Mouse (Mus musculus) embryonic facial prominence, embryonic 14.5 days (tissue): Measurements from ENCODE around the gene Cdkl4. TPM values are rescaled to one million over a fixed set of nuclear protein-coding genes. Genes with fewer than 3 reads are reported as not detected.
"Not testable (repeated sequence)": the region's sequence is repeated elsewhere in the genome, so short reads cannot be mapped to it uniquely, and the experiment has no call there.

Source experiments
- ATAC-seq: fragments of 200-750 bp; cut with Nextera tagmentation; 2 replicates; pipeline ENCODE4 v1.8.0; 2017; ENCODE audit warnings: low read depth, moderate number of reproducible peaks, moderate TSS enrichment
- DNase-seq: peaks from one replicate; pipeline ENCODE4 v3.0.0-alpha.2; 2015; ENCODE audit warnings: low spot score
- H3K27ac ChIP-seq: fragments of 300-500 bp; sonication (generic); replicated peaks from 2 replicates; pipeline ENCODE4 v1.5.1; 2014; ENCODE audit warnings: low read depth, mild to moderate bottlenecking, low read length, moderate library complexity
- H3K27me3 ChIP-seq: fragments of 300-500 bp; sonication (generic); replicated peaks from 2 replicates; pipeline ENCODE4 v1.6.1; 2014; ENCODE audit warnings: low read length; ENCODE audit not compliant: control insufficient read depth, insufficient read depth
- H3K36me3 ChIP-seq: fragments of 300-500 bp; sonication (generic); 2 replicates; pipeline ENCODE4 v1.6.1; 2014; ENCODE audit warnings: low read length, mixed read lengths; ENCODE audit not compliant: control insufficient read depth, insufficient read depth
- H3K4me1 ChIP-seq: fragments of 300-500 bp; sonication (generic); 2 replicates; pipeline ENCODE4 v1.6.1; 2014; ENCODE audit warnings: antibody characterized with exemption, low read length; ENCODE audit not compliant: control insufficient read depth, insufficient read depth
- H3K4me2 ChIP-seq: fragments of 300-500 bp; sonication (generic); 2 replicates; pipeline ENCODE4 v1.6.1; 2014; ENCODE audit warnings: low read depth, mild to moderate bottlenecking, low read length, moderate library complexity, mixed read lengths
- H3K4me3 ChIP-seq: fragments of 300-500 bp; sonication (generic); 2 replicates; pipeline ENCODE4 v1.5.1; 2014; ENCODE audit warnings: low read depth, mild to moderate bottlenecking, low read length
- H3K9ac ChIP-seq: fragments of 300-500 bp; sonication (generic); 2 replicates; pipeline ENCODE4 v1.6.1; 2014; ENCODE audit warnings: low read depth, mild to moderate bottlenecking, low read length, moderate library complexity, mixed read lengths
- H3K9me3 ChIP-seq: fragments of 300-500 bp; sonication (generic); 2 replicates; pipeline ENCODE4 v1.6.1; 2016; ENCODE audit warnings: low read length; ENCODE audit not compliant: control insufficient read depth
- WGBS: fragments of 180-500 bp; shearing (Covaris S2); extraction: QIAGEN DNeasy Blood & Tissue Kit; methylation state at CpG from one replicate; pipeline ENCODE4 v1.1.7; 2014; 5-methylcytosine and 5-hydroxymethylcytosine counted together
- polyA plus RNA-seq: library from polyadenylated mRNA; unstranded; fragments of >200 nt; fragmentation: Nextera tagmentation; extraction: Ambion mirVana; gene quantifications from 2 replicates; pipeline ENCODE4 v1.2.1, GENCODE M21; 2014

Cdkl4 gene
- polyA plus RNA-seq, 1 experiment from 2014 or later = 2.2 TPM

DNA sequence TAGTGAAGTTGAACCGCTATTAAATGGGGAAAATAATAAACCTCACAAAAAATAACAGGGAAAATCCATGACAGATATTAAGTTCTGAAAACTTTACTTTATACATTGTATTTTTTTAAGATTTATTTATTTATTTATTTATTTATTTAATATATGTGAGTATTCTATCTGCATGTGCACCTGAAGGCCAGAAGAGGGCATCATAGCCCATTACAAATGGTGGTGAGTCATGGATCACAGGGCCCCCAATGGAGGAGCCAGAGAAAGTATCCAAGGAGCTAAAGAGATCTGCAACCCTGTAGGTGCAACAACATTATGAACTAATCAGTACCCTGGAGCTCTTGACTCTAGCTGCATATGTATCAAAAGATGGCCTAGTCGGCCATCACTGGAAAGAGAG is 7.9 kb downstream of the Cdkl4 start:
- WGBS = 95% methylated on average over 1 of the region's 2 CpGs
- not testable (repeated sequence) for ATAC-seq, H3K4me3 ChIP-seq, H3K36me3 ChIP-seq, H3K9me3 ChIP-seq, H3K4me1 ChIP-seq, DNase-seq, H3K27me3 ChIP-seq, H3K27ac ChIP-seq, H3K9ac ChIP-seq, H3K4me2 ChIP-seq

DNA sequence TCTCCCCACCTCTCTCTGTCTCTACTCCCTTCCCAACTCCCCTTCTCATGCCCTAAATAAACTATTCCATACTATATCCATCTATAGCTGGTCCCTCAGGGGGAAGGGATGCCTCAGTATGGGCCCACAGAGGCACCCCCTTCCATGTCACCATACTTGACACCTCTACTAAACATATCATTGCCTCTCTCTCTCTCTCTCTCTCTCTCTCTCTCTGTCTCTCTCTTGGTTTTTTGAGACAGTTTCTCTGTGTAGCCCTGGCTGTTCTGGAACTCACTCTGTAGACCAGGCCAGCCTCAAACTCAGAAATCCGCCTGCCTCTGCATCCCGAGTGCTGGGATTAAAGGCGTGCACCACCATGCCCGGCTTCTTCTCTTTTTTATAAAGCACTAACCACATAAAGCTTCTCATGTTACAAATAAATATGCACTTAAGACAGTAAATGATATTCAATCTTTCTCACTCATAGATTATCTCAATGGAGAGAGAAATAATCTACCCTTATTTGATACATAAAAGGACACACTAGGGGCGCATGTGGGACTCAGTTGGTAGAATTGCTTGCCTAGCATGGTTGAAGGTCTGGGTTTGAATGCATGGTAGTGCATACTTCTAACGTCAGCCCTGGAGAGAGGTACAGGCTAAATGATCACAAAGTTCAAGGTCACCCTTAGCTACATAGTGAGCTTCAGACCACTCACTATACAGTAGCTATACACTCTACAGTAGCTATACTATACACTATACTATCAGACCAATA is 8.6 kb downstream of the Cdkl4 start:
- Histone ChIP-seq H3K27ac (no peak overlapping the region), H3K36me3 (no peaks in the 10 kb centered on the region), H3K4me2 (no peak overlapping the region), H3K9me3 (no peaks in the 10 kb centered on the region), H3K4me1 (no peaks in the 10 kb centered on the region), H3K4me3 (no peak overlapping the region), H3K9ac (no peak overlapping the region), H3K27me3 (no peaks in the 10 kb centered on the region)
- ATAC-seq (no peak), DNase-seq (no peak)
- WGBS = 84% methylated on average over 6 of the region's 6 CpGs

DNA sequence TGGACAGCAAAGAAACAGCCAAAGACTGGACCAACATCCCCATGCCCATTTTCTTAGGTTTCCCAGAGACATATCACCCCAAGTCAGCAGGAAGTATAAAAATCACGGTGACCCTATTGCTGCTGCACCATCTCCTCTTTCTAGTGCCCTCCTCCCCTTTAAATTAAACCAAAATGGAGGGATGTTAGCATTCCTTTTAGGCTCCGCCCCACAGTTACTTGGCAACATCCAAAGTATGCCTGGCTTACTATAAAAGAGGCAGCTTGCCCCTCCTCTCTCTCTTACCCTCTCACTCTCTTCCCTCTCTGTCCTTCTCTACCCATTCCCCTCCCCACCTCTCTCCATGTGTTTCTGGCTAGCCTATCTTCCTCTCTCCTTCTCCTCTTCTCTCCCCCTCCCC is 9.2 kb downstream of the Cdkl4 start:
- Histone ChIP-seq H3K4me1 (no peaks in the 10 kb centered on the region), H3K36me3 (no peaks in the 10 kb centered on the region), H3K27me3 (no peaks in the 10 kb centered on the region), H3K27ac (no peak overlapping the region), H3K4me2 (no peak overlapping the region), H3K4me3 (no peak overlapping the region), H3K9me3 (no peaks in the 10 kb centered on the region), H3K9ac (no peak overlapping the region)
- DNase-seq (no peak), ATAC-seq (no peak)
- WGBS = 77% methylated on average over 2 of the region's 2 CpGs

- no peaks in the 10 kb centered on the region for H3K9me3 ChIP-seq
- no peak for DNase-seq
These were observed 13.0 kb downstream of the Cdkl4 start for GRCm38 (mm10) chr17:80564611-80564924.

DNA sequence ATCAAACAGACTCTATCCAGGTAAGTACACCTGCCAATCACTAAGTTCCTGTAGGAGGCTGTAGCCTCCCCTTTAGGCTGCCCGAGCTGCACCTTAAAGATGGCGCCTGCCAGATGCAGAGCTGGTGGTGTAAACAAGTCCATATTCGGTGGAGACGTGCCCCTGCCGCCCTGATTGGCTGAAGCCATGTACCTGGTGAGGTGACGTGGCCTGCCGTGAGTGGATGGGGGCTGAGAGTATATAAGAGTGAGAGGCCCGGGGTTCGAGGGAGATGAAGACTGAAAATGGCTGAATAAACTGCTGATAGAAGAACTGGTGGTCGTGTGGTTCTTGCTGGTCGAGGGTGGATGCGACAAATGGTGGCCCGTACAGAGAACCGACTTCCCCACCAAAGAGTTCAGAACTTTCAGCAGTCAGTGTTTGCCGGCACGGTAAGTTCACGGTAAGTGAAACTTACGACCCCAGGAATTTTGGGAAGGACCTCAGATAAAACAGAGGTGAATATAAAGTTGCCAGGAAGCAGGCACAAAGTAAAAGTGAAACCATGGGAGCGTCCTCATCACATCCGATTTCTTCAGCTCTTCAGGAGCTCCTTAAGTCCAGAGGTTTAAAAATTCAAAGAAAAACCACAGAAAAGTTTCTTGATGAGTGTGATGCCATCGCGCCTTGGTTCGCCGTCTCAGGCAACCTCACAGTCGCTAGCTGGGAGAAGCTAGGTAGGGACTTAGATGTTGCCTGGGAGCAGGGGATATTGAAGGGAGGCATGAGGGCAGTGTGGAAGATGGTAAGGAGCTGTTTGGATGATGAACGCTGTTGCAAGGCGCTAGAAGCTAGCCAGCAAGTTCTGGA is 13.6 kb downstream of the Cdkl4 start:
- not testable (repeated sequence) for ATAC-seq, H3K9ac ChIP-seq, H3K9me3 ChIP-seq, H3K4me3 ChIP-seq, DNase-seq, H3K4me2 ChIP-seq, H3K4me1 ChIP-seq, H3K27me3 ChIP-seq, H3K27ac ChIP-seq, H3K36me3 ChIP-seq
- 97% methylated on average over 27 of the region's 27 CpGs for whole genome bisulfite sequencing

More at GRCm38 (mm10) chr17:80564611-80564924, 13.0 kb downstream of the Cdkl4 start:
- Histone ChIP-seq H3K4me1 (no peaks in the 10 kb centered on the region), H3K4me3 (no peak overlapping the region), H3K27ac (no peak overlapping the region), H3K36me3 (no peaks in the 10 kb centered on the region), H3K9ac (no peak overlapping the region), H3K27me3 (no peaks in the 10 kb centered on the region), H3K4me2 (no peak overlapping the region)
- ATAC-seq = no peak
- WGBS = 75% methylated on average over 3 of the region's 3 CpGs

- ATAC-seq = no peak
- DNase-seq = no peak
- no peak overlapping the region for H3K27ac ChIP-seq
- H3K9me3 ChIP-seq = no peaks in the 10 kb centered on the region
- no peaks in the 10 kb centered on the region for H3K4me1 ChIP-seq
- no peaks in the 10 kb centered on the region for H3K36me3 ChIP-seq
- H3K9ac ChIP-seq = no peak overlapping the region
- H3K4me2 ChIP-seq = no peak overlapping the region
- no peaks in the 10 kb centered on the region for H3K27me3 ChIP-seq
- 70% methylated on average over 5 of the region's 5 CpGs for WGBS
- H3K4me3 ChIP-seq = no peak overlapping the region
These were observed 14.8 kb downstream of the Cdkl4 start for GRCm38 (mm10) chr17:80562792-80563191.

- H3K36me3 ChIP-seq = no peaks in the 10 kb centered on the region
These were observed 16.8 kb downstream of the Cdkl4 start for GRCm38 (mm10) chr17:80560669-80561401.

DNA sequence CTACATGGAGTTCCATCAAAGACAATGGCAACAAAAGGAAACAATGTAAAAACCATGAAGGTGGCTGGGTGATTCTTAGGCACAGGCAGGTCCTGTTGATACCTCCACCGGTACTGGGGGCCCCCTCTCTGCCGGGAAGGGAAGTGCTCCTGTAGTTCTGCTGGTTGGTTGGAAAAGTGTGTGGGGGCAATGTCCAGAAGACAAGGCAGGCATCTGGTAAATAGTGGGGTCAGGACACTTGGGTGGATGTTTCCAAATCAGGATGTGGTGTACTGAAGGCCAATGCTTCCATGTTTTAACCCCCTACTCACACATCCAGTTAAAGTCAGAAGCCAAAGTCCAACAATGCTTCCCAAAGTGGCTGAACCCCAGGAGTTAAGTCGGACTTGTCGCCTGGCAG is 17.9 kb downstream of the Cdkl4 start:
- Histone ChIP-seq H3K9me3 (no peaks in the 10 kb centered on the region), H3K4me2 (no peak overlapping the region), H3K4me3 (no peak overlapping the region), H3K4me1 (no peaks in the 10 kb centered on the region), H3K27me3 (no peaks in the 10 kb centered on the region), H3K27ac (no peak overlapping the region), H3K36me3 (no peaks in the 10 kb centered on the region), H3K9ac (no peak overlapping the region)
- DNase-seq (no peak), ATAC-seq (no peak)
- WGBS = 85% methylated on average over 4 of the region's 4 CpGs

More at GRCm38 (mm10) chr17:80560669-80561401, 16.8 kb downstream of the Cdkl4 start:
- H3K4me1 ChIP-seq = no peaks in the 10 kb centered on the region
- H3K27ac ChIP-seq = no peak overlapping the region
- H3K4me2 ChIP-seq = peak overlapping the region; percentile 6; the same call in 1 of the 2 replicates
- no peak overlapping the region for H3K9ac ChIP-seq
- H3K9me3 ChIP-seq = no peaks in the 10 kb centered on the region
- 23% methylated on average over 12 of the region's 12 CpGs for whole genome bisulfite sequencing
- ATAC-seq (peak; percentile 41; the same call in 1 of the 2 replicates), DNase-seq (peak; percentile 84)
- no peak overlapping the region for H3K4me3 ChIP-seq
- H3K27me3 ChIP-seq = no peaks in the 10 kb centered on the region
